In genomic region chr7:30520396-30520795, GRCm38 (mm10) we compare ENCODE assay signal across 15 mouse cellular contexts. TPM values are rescaled to one million over a fixed set of nuclear protein-coding genes. Genes with fewer than 3 reads are reported as not detected.
A peak's percentile ranks its signal among the peaks of the same experiment; 100 is the strongest.
DNase-seq lines count a peak whose midpoint lies in the region; ATAC-seq and TF ChIP-seq lines count a peak whose summit lies in the region.
"Had no signal": no experiment of that assay in that cellular context is flagged by ENCODE, and none has a peak within 500 bp of the region (broad histone marks: within the 10 kb centered on the region; RNA-seq: fewer than 3 reads in every experiment).

No protein-coding gene starts in this region.

- H3K4me1 ChIP-seq in hindbrain, embryonic 10.5 days (replicated peaks), result peaks cover 27% of the 10 kb centered on the region

- no peaks in the 10 kb centered on the region for H3K9me3 ChIP-seq in hindbrain, embryonic 10.5 days

- WGBS in hindbrain, embryonic 10.5 days, result 64% methylated on average over 4 of the region's 4 CpGs

- H3K27ac ChIP-seq in hindbrain, embryonic 10.5 days, result peak overlapping the region; percentile 17; the same call in 1 of the 2 replicates
- H3K27ac ChIP-seq: macrophage had no signal

- TF ChIP-seq CTCF in brain, embryonic 14.5 days (IDR thresholded peaks at IDR 0.05; ENCODE audit: borderline replicate concordance, extremely low read depth, insufficient read depth, insufficient read length), result no peak

- H3K4me3 ChIP-seq in hindbrain, embryonic 10.5 days, result no peak overlapping the region

- ATAC-seq in megakaryocyte progenitor cell, adult 5-6 weeks (replicated peaks; ENCODE audit: poor library complexity), result no peak

- H3K36me3 ChIP-seq in hindbrain, embryonic 10.5 days, result peaks cover 30% of the 10 kb centered on the region

- TF ChIP-seq POLR2A in brain, embryonic 14.5 days (IDR thresholded peaks at IDR 0.05; ENCODE audit: borderline replicate concordance, extremely low read depth, insufficient read depth, insufficient read length, poor library complexity, severe bottlenecking), result no peak

- peak; percentile 44 for DNase-seq in cerebellum, adult 9-10 months
- no peak for DNase-seq in cerebellum, adult 9-11 months
- DNase-seq in brain, embryonic 14.5 days (ENCODE audit: low read depth), result peak; percentile 29
- DNase-seq in hindbrain, embryonic 10.5 days (ENCODE audit: low spot score), result no peak
- DNase-seq in kidney, postnatal 4 days, result peak; percentile 42 to 63
- DNase-seq in frontal cortex, postnatal 14 days (ENCODE audit: low spot score in 2 of 2), result no peak
- no peak for DNase-seq in embryo, embryonic 9.5 days (ENCODE audit: extremely low spot score)
- DNase-seq: gastrocnemius, postnatal 14 days; heart, postnatal 10 days had no signal

- H3K27me3 ChIP-seq in hindbrain, embryonic 10.5 days (ENCODE audit: insufficient read depth, poor library complexity, severe bottlenecking), result peaks cover 15% of the 10 kb centered on the region

RNA-seq across cellular contexts. Expression of gene Arhgap33, which starts 14.5 kb away (rescaled TPM):
- polyA plus RNA-seq in brain, embryonic 14.5 days (2012; rRNA removed), result 241 and 276 TPM in 2 replicates
- polyA plus RNA-seq in hindbrain, embryonic 10.5 days (2016; fragmentation: Nextera tagmentation; extraction: Ambion mirVana), result 40.1 and 79.4 TPM in 2 replicates
- total RNA-seq in megakaryocyte progenitor cell, adult 5-6 weeks (2015), result 4.5 and 5.8 TPM in 2 replicates
- 1.4 and 2.0 TPM in 2 replicates for total RNA-seq in megakaryocyte progenitor cell, adult 5-6 weeks (2017)

RNA-seq across cellular contexts. Expression of gene Prodh2, which starts 27.0 kb away (rescaled TPM):
- 0.05 and 0.26 TPM in 2 replicates for polyA plus RNA-seq in brain, embryonic 14.5 days (2012; rRNA removed)
- polyA plus RNA-seq in hindbrain, embryonic 10.5 days (2016; fragmentation: Nextera tagmentation; extraction: Ambion mirVana), result 0.40 TPM in 1 of 2 replicates, not detected in the other
- total RNA-seq in megakaryocyte progenitor cell, adult 5-6 weeks (2015), result not detected in 2 replicates
- total RNA-seq in megakaryocyte progenitor cell, adult 5-6 weeks (2017), result not detected in 2 replicates
- total RNA-seq: gastrocnemius, postnatal 14 days; heart, postnatal 10 days; layer of hippocampus, adult 18-20 months; MEL; neutrophil, adult 5-6 weeks had no signal
- polyA plus RNA-seq: macrophage; thymus, postnatal 0 days had no signal

RNA-seq across cellular contexts. Expression of gene Hspb6, which starts 31.6 kb away (rescaled TPM):
- 8.4 and 8.7 TPM in 2 replicates for polyA plus RNA-seq in brain, embryonic 14.5 days (2012; rRNA removed)
- polyA plus RNA-seq in hindbrain, embryonic 10.5 days (2016; fragmentation: Nextera tagmentation; extraction: Ambion mirVana), result 4.1 and 5.3 TPM in 2 replicates
- 11.7 and 12.2 TPM in 2 replicates for total RNA-seq in megakaryocyte progenitor cell, adult 5-6 weeks (2015)
- 3.5 and 4.4 TPM in 2 replicates for total RNA-seq in megakaryocyte progenitor cell, adult 5-6 weeks (2017)

RNA-seq across cellular contexts. Expression of gene Proser3, which starts 31.7 kb away (rescaled TPM):
- polyA plus RNA-seq in brain, embryonic 14.5 days (2012; rRNA removed), result 24.1 and 27.9 TPM in 2 replicates
- 13.8 and 15.1 TPM in 2 replicates for polyA plus RNA-seq in hindbrain, embryonic 10.5 days (2016; fragmentation: Nextera tagmentation; extraction: Ambion mirVana)
- total RNA-seq in megakaryocyte progenitor cell, adult 5-6 weeks (2015), result 11.5 and 16.3 TPM in 2 replicates
- 1.8 and 4.7 TPM in 2 replicates for total RNA-seq in megakaryocyte progenitor cell, adult 5-6 weeks (2017)

RNA-seq across cellular contexts. Expression of gene Lin37, which starts 39.2 kb away (rescaled TPM):
- 45.1 and 53.9 TPM in 2 replicates for polyA plus RNA-seq in brain, embryonic 14.5 days (2012; rRNA removed)
- polyA plus RNA-seq in hindbrain, embryonic 10.5 days (2016; fragmentation: Nextera tagmentation; extraction: Ambion mirVana), result 47.6 and 50.2 TPM in 2 replicates
- total RNA-seq in megakaryocyte progenitor cell, adult 5-6 weeks (2015), result 54.8 and 67.5 TPM in 2 replicates
- 27.2 and 39.8 TPM in 2 replicates for total RNA-seq in megakaryocyte progenitor cell, adult 5-6 weeks (2017)

Comparison
In these comparisons a context has a peak if more than half of its experiments do, and no peak if none do; other contexts are left out.
1. DNase-seq: peak in cerebellum, adult 9-10 months (single experiment), brain, embryonic 14.5 days (single experiment) and kidney, postnatal 4 days (2 of 2); none in cerebellum, adult 9-11 months (single experiment), hindbrain, embryonic 10.5 days (single experiment), frontal cortex, postnatal 14 days (0 of 2) and embryo, embryonic 9.5 days (single experiment).